Mouse (Mus musculus) heart, embryonic 15.5 days (tissue): ENCODE measurements around the gene 1700066M21Rik. TPM values are rescaled to one million over a fixed set of nuclear protein-coding genes. Genes with fewer than 3 reads are reported as not detected.

Experiments
- ATAC-seq: fragments of 200-750 bp; cut with Nextera tagmentation; replicated peaks from 2 replicates; pipeline ENCODE4 v1.8.0; 2017; ENCODE audit warnings: low read depth, moderate TSS enrichment; ENCODE audit not compliant: insufficient number of reproducible peaks, insufficient read depth, low FRiP score
- H3K27ac ChIP-seq: fragments of 300-500 bp; sonication (generic); 2 replicates; pipeline ENCODE4 v1.5.1; 2015; ENCODE audit warnings: mild to moderate bottlenecking, inconsistent platforms
- H3K27me3 ChIP-seq: fragments of 300-500 bp; sonication (generic); 2 replicates; pipeline ENCODE4 v1.6.1; 2015; ENCODE audit warnings: inconsistent platforms
- H3K36me3 ChIP-seq: fragments of 300-500 bp; sonication (generic); 2 replicates; pipeline ENCODE4 v1.6.1; 2015; ENCODE audit warnings: mild to moderate bottlenecking, inconsistent platforms
- H3K4me1 ChIP-seq: fragments of 300-500 bp; sonication (generic); replicated peaks from 2 replicates; pipeline ENCODE4 v1.6.1; 2015; ENCODE audit warnings: inconsistent platforms
- H3K4me2 ChIP-seq: fragments of 300-500 bp; sonication (generic); 2 replicates; pipeline ENCODE4 v1.6.1; 2015; ENCODE audit warnings: inconsistent platforms, mild to moderate bottlenecking, moderate library complexity
- H3K4me3 ChIP-seq: fragments of 300-500 bp; sonication (generic); 2 replicates; pipeline ENCODE4 v1.5.1; 2015; ENCODE audit warnings: mild to moderate bottlenecking, inconsistent platforms
- H3K9ac ChIP-seq: fragments of 300-500 bp; sonication (generic); 2 replicates; pipeline ENCODE4 v1.6.1; 2015; ENCODE audit warnings: mild to moderate bottlenecking, inconsistent platforms
- H3K9me3 ChIP-seq: fragments of 300-500 bp; sonication (generic); replicated peaks from 2 replicates; pipeline ENCODE4 v1.6.1; 2016; ENCODE audit warnings: inconsistent platforms
- WGBS: fragments of 180-500 bp; shearing (Covaris S2); methylation state at CpG from one replicate; pipeline ENCODE4 v1.1.7; 2015; ENCODE audit warnings: mixed read lengths; 5-methylcytosine and 5-hydroxymethylcytosine counted together
- polyA plus RNA-seq: library from polyadenylated mRNA; unstranded; fragments of >200 nt; fragmentation: Nextera tagmentation; extraction: Ambion mirVana; gene quantifications from 2 replicates; pipeline ENCODE4 v1.2.1, GENCODE M21; 2015

1700066M21Rik gene
- polyA plus RNA-seq, 1 experiment from 2014 or later, result 7.7 TPM

GRCm38 (mm10) chr1:57367446-57367845 is 10.0 kb upstream of the 1700066M21Rik start:
- ATAC-seq, result no peak
- Histone ChIP-seq H3K4me2 (no peak overlapping the region), H3K27ac (no peak overlapping the region), H3K4me3 (no peak overlapping the region), H3K9me3 (no peaks in the 10 kb centered on the region), H3K27me3 (no peaks in the 10 kb centered on the region), H3K4me1 (no peaks in the 10 kb centered on the region), H3K9ac (no peak overlapping the region), H3K36me3 (no peaks in the 10 kb centered on the region)
- WGBS, result 86% methylated on average over 3 of the region's 3 CpGs

GRCm38 (mm10) chr1:57369111-57369510 is 8.3 kb upstream of the 1700066M21Rik start:
- H3K36me3 ChIP-seq, result no peaks in the 10 kb centered on the region
- H3K27me3 ChIP-seq, result no peaks in the 10 kb centered on the region
- H3K4me3 ChIP-seq, result no peak overlapping the region
- no peaks in the 10 kb centered on the region for H3K4me1 ChIP-seq
- no peak overlapping the region for H3K27ac ChIP-seq
- H3K9me3 ChIP-seq, result no peaks in the 10 kb centered on the region
- 78% methylated on average over 4 of the region's 4 CpGs for WGBS
- no peak for ATAC-seq
- H3K9ac ChIP-seq, result no peak overlapping the region
- H3K4me2 ChIP-seq, result no peak overlapping the region

GRCm38 (mm10) chr1:57370451-57370850 is 7.0 kb upstream of the 1700066M21Rik start:
- no peak overlapping the region for H3K4me3 ChIP-seq
- WGBS, result 62% methylated on average over 4 of the region's 4 CpGs
- no peaks in the 10 kb centered on the region for H3K27me3 ChIP-seq
- no peak overlapping the region for H3K4me2 ChIP-seq
- no peaks in the 10 kb centered on the region for H3K36me3 ChIP-seq
- no peaks in the 10 kb centered on the region for H3K4me1 ChIP-seq
- H3K9ac ChIP-seq, result no peak overlapping the region
- no peaks in the 10 kb centered on the region for H3K9me3 ChIP-seq
- no peak for ATAC-seq
- H3K27ac ChIP-seq, result no peak overlapping the region

- H3K27me3 ChIP-seq, result no peaks in the 10 kb centered on the region
- WGBS, result 85% methylated on average over 2 of the region's 2 CpGs
- no peak overlapping the region for H3K4me3 ChIP-seq
- H3K4me1 ChIP-seq, result peaks cover 10% of the 10 kb centered on the region
- no peak for ATAC-seq
- no peak overlapping the region for H3K9ac ChIP-seq
- H3K27ac ChIP-seq, result no peak overlapping the region
- no peaks in the 10 kb centered on the region for H3K9me3 ChIP-seq
- no peak overlapping the region for H3K4me2 ChIP-seq
- no peaks in the 10 kb centered on the region for H3K36me3 ChIP-seq
Measured at GRCm38 (mm10) chr1:57375276-57375675, 2.1 kb upstream of the 1700066M21Rik start.

- 54% methylated on average over 6 of the region's 6 CpGs for WGBS
- H3K4me3 ChIP-seq, result peak overlapping the region; percentile 82
- peaks cover 10% of the 10 kb centered on the region for H3K4me1 ChIP-seq
- no peaks in the 10 kb centered on the region for H3K9me3 ChIP-seq
- H3K27me3 ChIP-seq, result no peaks in the 10 kb centered on the region
- ATAC-seq, result no peak
- H3K36me3 ChIP-seq, result no peaks in the 10 kb centered on the region
- H3K9ac ChIP-seq, result no peak overlapping the region
- no peak overlapping the region for H3K27ac ChIP-seq
- H3K4me2 ChIP-seq, result peak overlapping the region; percentile 84
Measured at GRCm38 (mm10) chr1:57376806-57377205, 614 bp upstream of the 1700066M21Rik start.

GRCm38 (mm10) chr1:57386519-57386918 is 9.1 kb downstream of the 1700066M21Rik start:
- Histone ChIP-seq H3K4me2 (no peak overlapping the region), H3K27ac (no peak overlapping the region), H3K4me1 (no peaks in the 10 kb centered on the region), H3K9me3 (no peaks in the 10 kb centered on the region), H3K36me3 (peaks cover 11% of the 10 kb centered on the region), H3K4me3 (no peak overlapping the region), H3K27me3 (no peaks in the 10 kb centered on the region), H3K9ac (no peak overlapping the region)
- ATAC-seq, result no peak

GRCm38 (mm10) chr1:57387876-57388275 is 10.5 kb downstream of the 1700066M21Rik start:
- WGBS, result 79% methylated on average over 2 of the region's 2 CpGs
- Histone ChIP-seq H3K27me3 (no peaks in the 10 kb centered on the region), H3K36me3 (peaks cover 16% of the 10 kb centered on the region), H3K9me3 (no peaks in the 10 kb centered on the region), H3K4me2 (no peak overlapping the region), H3K4me3 (no peak overlapping the region), H3K9ac (no peak overlapping the region), H3K4me1 (no peaks in the 10 kb centered on the region), H3K27ac (no peak overlapping the region)
- no peak for ATAC-seq

- no peaks in the 10 kb centered on the region for H3K27me3 ChIP-seq
- H3K27ac ChIP-seq, result no peak overlapping the region
- no peaks in the 10 kb centered on the region for H3K4me1 ChIP-seq
- H3K9me3 ChIP-seq, result no peaks in the 10 kb centered on the region
- peaks cover 23% of the 10 kb centered on the region for H3K36me3 ChIP-seq
- H3K9ac ChIP-seq, result no peak overlapping the region
- no peak for ATAC-seq
- WGBS, result 85% methylated on average over 8 of the region's 8 CpGs
- H3K4me2 ChIP-seq, result no peak overlapping the region
- no peak overlapping the region for H3K4me3 ChIP-seq
Measured at GRCm38 (mm10) chr1:57388402-57389155, 11.2 kb downstream of the 1700066M21Rik start.

- no peak for ATAC-seq
- Histone ChIP-seq H3K27ac (no peak overlapping the region), H3K36me3 (peaks cover 36% of the 10 kb centered on the region), H3K4me2 (no peak overlapping the region), H3K4me3 (no peak overlapping the region), H3K27me3 (no peaks in the 10 kb centered on the region), H3K9ac (no peak overlapping the region), H3K4me1 (no peaks in the 10 kb centered on the region), H3K9me3 (no peaks in the 10 kb centered on the region)
- 89% methylated on average over 4 of the region's 4 CpGs for WGBS
Measured at GRCm38 (mm10) chr1:57390993-57391790, 13.8 kb downstream of the 1700066M21Rik start.

GRCm38 (mm10) chr1:57392417-57392816 is 15.0 kb downstream of the 1700066M21Rik start:
- Histone ChIP-seq H3K4me1 (no peaks in the 10 kb centered on the region), H3K27me3 (no peaks in the 10 kb centered on the region), H3K4me2 (no peak overlapping the region), H3K9me3 (no peaks in the 10 kb centered on the region), H3K27ac (no peak overlapping the region), H3K4me3 (no peak overlapping the region), H3K36me3 (peaks cover 47% of the 10 kb centered on the region), H3K9ac (no peak overlapping the region)
- no peak for ATAC-seq
- WGBS, result 79% methylated on average over 4 of the region's 4 CpGs

GRCm38 (mm10) chr1:57394051-57394450 is 16.6 kb downstream of the 1700066M21Rik start:
- no peak for ATAC-seq
- Histone ChIP-seq H3K27me3 (no peaks in the 10 kb centered on the region), H3K36me3 (peaks cover 44% of the 10 kb centered on the region), H3K9me3 (no peaks in the 10 kb centered on the region), H3K27ac (no peak overlapping the region), H3K4me1 (peaks cover 2% of the 10 kb centered on the region; the same call in 1 of the 2 replicates), H3K9ac (no peak overlapping the region), H3K4me2 (no peak overlapping the region), H3K4me3 (no peak overlapping the region)
- WGBS, result 64% methylated on average over 3 of the region's 3 CpGs
